Mouse (Mus musculus): ENCODE data around the gene B4galt3.

DNA sequence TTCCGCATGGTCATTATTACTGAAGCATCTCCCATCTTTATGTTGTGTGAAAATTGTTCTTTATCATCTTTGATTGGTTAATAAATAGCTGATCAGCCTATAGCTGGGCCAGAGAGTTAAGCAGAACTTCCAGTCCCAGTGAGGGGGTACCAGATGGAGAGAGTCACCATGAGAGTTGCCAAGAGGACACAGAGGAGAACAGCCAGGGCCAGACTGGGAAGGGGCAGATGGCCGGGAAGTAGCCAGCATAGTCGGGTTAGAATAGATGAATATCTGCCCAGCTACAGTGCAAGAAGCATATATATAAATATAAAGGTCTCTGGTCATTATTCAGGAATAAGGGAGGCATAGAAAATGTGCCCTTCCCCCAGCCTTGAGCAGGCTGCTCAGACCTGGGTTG is 28.1 kb downstream of the B4galt3 start:
- TF ChIP-seq CTCF (IDR thresholded peaks at IDR 0.05; ENCODE audit: low read depth, low read length) (no peak), GATA1 (IDR thresholded peaks at IDR 0.05; ENCODE audit: borderline replicate concordance, low read length) (no peak)

Measured in G1E (cell line).